Mouse (Mus musculus): ENCODE results near the gene Ubtd1. TPM values are rescaled to one million over a fixed set of nuclear protein-coding genes. Genes with fewer than 3 reads are reported as not detected.

Gene Ubtd1
- polyA plus RNA-seq, 1 experiment from 2014 or later: 6.7 TPM

GRCm38 (mm10) chr19:42054255-42054654 is 72.7 kb downstream of the Ubtd1 start:
- no peak for DNase-seq (ENCODE audit: low spot score)
- no peak for ATAC-seq (replicated peaks; ENCODE audit: low FRiP score)
- H3K27me3 ChIP-seq (replicated peaks; ENCODE audit: control insufficient read depth, insufficient read depth, low read length): no peaks in the 10 kb centered on the region
- H3K36me3 ChIP-seq (ENCODE audit: control insufficient read depth, insufficient read depth, low read length): peaks cover 2% of the 10 kb centered on the region; the same call in 1 of the 2 replicates
- H3K4me3 ChIP-seq (ENCODE audit: low read depth, low read length): no peak overlapping the region
- no peak overlapping the region for H3K4me2 ChIP-seq
- H3K9me3 ChIP-seq (ENCODE audit: control insufficient read depth, low read length): no peaks in the 10 kb centered on the region
- H3K9ac ChIP-seq (ENCODE audit: low read depth, low read length): no peak overlapping the region
- 76% methylated on average over 6 of the region's 6 CpGs for WGBS
- no peaks in the 10 kb centered on the region for H3K4me1 ChIP-seq (replicated peaks; ENCODE audit: control insufficient read depth, insufficient read depth, low read length)
- H3K27ac ChIP-seq (ENCODE audit: low read depth, low read length): no peak overlapping the region

- Histone ChIP-seq H3K9ac (ENCODE audit: low read depth, low read length) (no peak overlapping the region), H3K36me3 (ENCODE audit: control insufficient read depth, insufficient read depth, low read length) (peaks cover 2% of the 10 kb centered on the region; the same call in 1 of the 2 replicates), H3K9me3 (ENCODE audit: control insufficient read depth, low read length) (no peaks in the 10 kb centered on the region), H3K4me1 (replicated peaks; ENCODE audit: control insufficient read depth, insufficient read depth, low read length) (no peaks in the 10 kb centered on the region), H3K27me3 (replicated peaks; ENCODE audit: control insufficient read depth, insufficient read depth, low read length) (no peaks in the 10 kb centered on the region), H3K4me3 (ENCODE audit: low read depth, low read length) (no peak overlapping the region), H3K27ac (ENCODE audit: low read depth, low read length) (no peak overlapping the region), H3K4me2 (no peak overlapping the region)
- ATAC-seq (replicated peaks; ENCODE audit: low FRiP score) (no peak), DNase-seq (ENCODE audit: low spot score) (no peak)
- WGBS: 88% methylated on average over 2 of the region's 2 CpGs
Measured at GRCm38 (mm10) chr19:42055881-42056280, 74.3 kb downstream of the Ubtd1 start.

- no peak for ATAC-seq (replicated peaks; ENCODE audit: low FRiP score)
- no peaks in the 10 kb centered on the region for H3K4me1 ChIP-seq (replicated peaks; ENCODE audit: control insufficient read depth, insufficient read depth, low read length)
- H3K27me3 ChIP-seq (replicated peaks; ENCODE audit: control insufficient read depth, insufficient read depth, low read length): no peaks in the 10 kb centered on the region
- H3K4me3 ChIP-seq (ENCODE audit: low read depth, low read length): no peak overlapping the region
- no peak overlapping the region for H3K9ac ChIP-seq (ENCODE audit: low read depth, low read length)
- H3K27ac ChIP-seq (ENCODE audit: low read depth, low read length): no peak overlapping the region
- 73% methylated on average over 6 of the region's 6 CpGs for WGBS
- no peaks in the 10 kb centered on the region for H3K9me3 ChIP-seq (ENCODE audit: control insufficient read depth, low read length)
- no peak overlapping the region for H3K4me2 ChIP-seq
- peaks cover 2% of the 10 kb centered on the region; the same call in 1 of the 2 replicates for H3K36me3 ChIP-seq (ENCODE audit: control insufficient read depth, insufficient read depth, low read length)
- DNase-seq (ENCODE audit: low spot score): no peak
Measured at GRCm38 (mm10) chr19:42056719-42057409, 75.3 kb downstream of the Ubtd1 start.

- H3K4me3 ChIP-seq (ENCODE audit: low read depth, low read length): no peak overlapping the region
- no peaks in the 10 kb centered on the region for H3K9me3 ChIP-seq (ENCODE audit: control insufficient read depth, low read length)
- no peak overlapping the region for H3K27ac ChIP-seq (ENCODE audit: low read depth, low read length)
- no peak overlapping the region for H3K4me2 ChIP-seq
- WGBS: 60% methylated on average over 7 of the region's 7 CpGs
- no peak overlapping the region for H3K9ac ChIP-seq (ENCODE audit: low read depth, low read length)
- DNase-seq (ENCODE audit: low spot score): no peak
- H3K27me3 ChIP-seq (replicated peaks; ENCODE audit: control insufficient read depth, insufficient read depth, low read length): no peaks in the 10 kb centered on the region
- H3K4me1 ChIP-seq (replicated peaks; ENCODE audit: control insufficient read depth, insufficient read depth, low read length): no peaks in the 10 kb centered on the region
- no peak for ATAC-seq (replicated peaks; ENCODE audit: low FRiP score)
- H3K36me3 ChIP-seq (ENCODE audit: control insufficient read depth, insufficient read depth, low read length): no peaks in the 10 kb centered on the region
Measured at GRCm38 (mm10) chr19:42058426-42058825, 76.9 kb downstream of the Ubtd1 start.

- H3K27ac ChIP-seq (ENCODE audit: low read depth, low read length): no peak overlapping the region
- H3K9me3 ChIP-seq (ENCODE audit: control insufficient read depth, low read length): no peaks in the 10 kb centered on the region
- ATAC-seq (replicated peaks; ENCODE audit: low FRiP score) (no peak), DNase-seq (ENCODE audit: low spot score) (no peak)
- no peaks in the 10 kb centered on the region for H3K4me1 ChIP-seq (replicated peaks; ENCODE audit: control insufficient read depth, insufficient read depth, low read length)
- no peaks in the 10 kb centered on the region for H3K27me3 ChIP-seq (replicated peaks; ENCODE audit: control insufficient read depth, insufficient read depth, low read length)
- H3K36me3 ChIP-seq (ENCODE audit: control insufficient read depth, insufficient read depth, low read length): no peaks in the 10 kb centered on the region
- H3K4me3 ChIP-seq (ENCODE audit: low read depth, low read length): no peak overlapping the region
- no peak overlapping the region for H3K9ac ChIP-seq (ENCODE audit: low read depth, low read length)
- no peak overlapping the region for H3K4me2 ChIP-seq
- 88% methylated on average over 7 of the region's 7 CpGs for WGBS
Measured at GRCm38 (mm10) chr19:42061443-42061842, 79.9 kb downstream of the Ubtd1 start.

- Histone ChIP-seq H3K36me3 (ENCODE audit: control insufficient read depth, insufficient read depth, low read length) (no peaks in the 10 kb centered on the region), H3K4me3 (ENCODE audit: low read depth, low read length) (no peak overlapping the region), H3K27me3 (replicated peaks; ENCODE audit: control insufficient read depth, insufficient read depth, low read length) (no peaks in the 10 kb centered on the region), H3K9ac (ENCODE audit: low read depth, low read length) (no peak overlapping the region), H3K4me2 (no peak overlapping the region), H3K4me1 (replicated peaks; ENCODE audit: control insufficient read depth, insufficient read depth, low read length) (no peaks in the 10 kb centered on the region; the same call in 1 of the 2 replicates), H3K27ac (ENCODE audit: low read depth, low read length) (no peak overlapping the region), H3K9me3 (ENCODE audit: control insufficient read depth, low read length) (no peaks in the 10 kb centered on the region)
- DNase-seq (ENCODE audit: low spot score) (no peak), ATAC-seq (replicated peaks; ENCODE audit: low FRiP score) (no peak)
- WGBS: 65% methylated on average over 11 of the region's 11 CpGs
Measured at GRCm38 (mm10) chr19:42068441-42069240, 87.1 kb downstream of the Ubtd1 start.

GRCm38 (mm10) chr19:42069241-42069525 is 87.6 kb downstream of the Ubtd1 start:
- no peaks in the 10 kb centered on the region for H3K27me3 ChIP-seq (replicated peaks; ENCODE audit: control insufficient read depth, insufficient read depth, low read length)
- no peaks in the 10 kb centered on the region for H3K36me3 ChIP-seq (ENCODE audit: control insufficient read depth, insufficient read depth, low read length)
- DNase-seq (ENCODE audit: low spot score) (no peak), ATAC-seq (replicated peaks; ENCODE audit: low FRiP score) (no peak)
- H3K4me1 ChIP-seq (replicated peaks; ENCODE audit: control insufficient read depth, insufficient read depth, low read length): no peaks in the 10 kb centered on the region; the same call in 1 of the 2 replicates
- WGBS: 61% methylated on average over 6 of the region's 6 CpGs
- no peak overlapping the region for H3K9ac ChIP-seq (ENCODE audit: low read depth, low read length)
- H3K4me3 ChIP-seq (ENCODE audit: low read depth, low read length): no peak overlapping the region
- H3K9me3 ChIP-seq (ENCODE audit: control insufficient read depth, low read length): no peaks in the 10 kb centered on the region
- no peak overlapping the region for H3K4me2 ChIP-seq
- no peak overlapping the region for H3K27ac ChIP-seq (ENCODE audit: low read depth, low read length)

- H3K9ac ChIP-seq (ENCODE audit: low read depth, low read length): no peak overlapping the region
- no peaks in the 10 kb centered on the region; the same call in 1 of the 2 replicates for H3K4me1 ChIP-seq (replicated peaks; ENCODE audit: control insufficient read depth, insufficient read depth, low read length)
- H3K36me3 ChIP-seq (ENCODE audit: control insufficient read depth, insufficient read depth, low read length): no peaks in the 10 kb centered on the region; the same call in 1 of the 2 replicates
- no peaks in the 10 kb centered on the region for H3K27me3 ChIP-seq (replicated peaks; ENCODE audit: control insufficient read depth, insufficient read depth, low read length)
- peak overlapping the region; percentile 25; the same call in 1 of the 2 replicates for H3K27ac ChIP-seq (ENCODE audit: low read depth, low read length)
- ATAC-seq (replicated peaks; ENCODE audit: low FRiP score) (no peak), DNase-seq (ENCODE audit: low spot score) (no peak)
- no peaks in the 10 kb centered on the region for H3K9me3 ChIP-seq (ENCODE audit: control insufficient read depth, low read length)
- no peak overlapping the region for H3K4me2 ChIP-seq
- H3K4me3 ChIP-seq (ENCODE audit: low read depth, low read length): no peak overlapping the region
- WGBS: 67% methylated on average over 7 of the region's 7 CpGs
Measured at GRCm38 (mm10) chr19:42071221-42071620, 89.7 kb downstream of the Ubtd1 start.

All from liver, embryonic 11.5 days (tissue).